Mouse (Mus musculus): ENCODE results near the gene Cfap126. TPM values are rescaled to one million over a fixed set of nuclear protein-coding genes. Genes with fewer than 3 reads are reported as not detected.
"Not testable (repeated sequence)": the region's sequence is repeated elsewhere in the genome, so short reads cannot be mapped to it uniquely, and the experiment has no call there.

The Cfap126 gene
- polyA plus RNA-seq, 1 experiment from 2014 or later = 1.9 TPM

DNA sequence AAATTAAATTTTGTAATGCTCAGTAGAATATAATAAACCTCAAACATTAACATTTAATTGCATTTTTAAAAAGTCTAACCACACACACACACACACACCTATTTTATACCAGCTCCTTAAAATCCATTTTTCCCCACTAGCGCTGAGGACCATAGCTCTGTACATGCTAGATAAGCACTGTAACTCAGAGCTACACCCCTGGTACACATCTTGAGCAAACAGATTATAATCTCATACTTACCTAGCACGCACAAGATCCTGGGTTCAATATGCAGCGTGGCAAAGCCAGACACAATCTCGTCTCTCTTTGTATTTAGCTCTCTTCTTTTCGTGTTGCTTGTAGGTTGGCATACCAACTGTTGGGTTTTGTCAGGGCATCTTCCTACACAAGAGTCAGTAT lies 10.7 kb downstream of the Cfap126 start:
- H3K9me3 ChIP-seq (ENCODE audit: control insufficient read depth) = no peaks in the 10 kb centered on the region
- 64% methylated on average over 5 of the region's 5 CpGs for WGBS
- H3K27me3 ChIP-seq (replicated peaks; ENCODE audit: control insufficient read depth, insufficient read depth, low read length) = no peaks in the 10 kb centered on the region
- H3K4me2 ChIP-seq (replicated peaks; ENCODE audit: low read depth) = no peak overlapping the region
- ATAC-seq = no peak
- no peak overlapping the region for H3K4me3 ChIP-seq (ENCODE audit: low read depth, low read length)
- no peak overlapping the region for H3K9ac ChIP-seq (ENCODE audit: low read depth, low read length)
- TF ChIP-seq CTCF (IDR thresholded peaks at IDR 0.05; ENCODE audit: low read depth) = no peak
- no peaks in the 10 kb centered on the region for H3K4me1 ChIP-seq (replicated peaks; ENCODE audit: control insufficient read depth, insufficient read depth, low read length)
- H3K27ac ChIP-seq (ENCODE audit: low read depth, low read length) = no peak overlapping the region
- H3K36me3 ChIP-seq (ENCODE audit: control insufficient read depth, insufficient read depth) = peaks cover 20% of the 10 kb centered on the region

DNA sequence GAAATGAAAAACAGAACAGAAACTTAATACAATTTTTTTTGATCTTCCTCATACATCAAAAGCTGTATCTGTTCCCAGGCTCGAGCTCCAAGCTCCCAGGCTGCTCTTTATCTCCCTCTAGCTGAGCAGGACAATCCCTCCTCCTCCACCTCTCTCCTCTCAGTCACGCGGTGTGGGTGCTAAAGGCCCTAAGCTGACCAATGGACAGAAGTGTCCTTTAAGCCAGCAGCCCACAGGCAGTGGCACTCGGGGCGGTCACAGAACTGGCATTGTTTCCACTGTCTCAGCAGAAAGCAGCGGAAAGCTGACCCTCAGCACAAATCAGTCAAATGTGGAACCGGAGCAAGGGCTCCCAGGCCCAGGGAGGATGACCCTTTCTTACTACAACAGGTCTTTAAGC lies 15.5 kb downstream of the Cfap126 start:
- 63% methylated on average over 7 of the region's 7 CpGs for WGBS
- Histone ChIP-seq H3K4me3 (ENCODE audit: low read depth, low read length) (no peak overlapping the region), H3K9me3 (ENCODE audit: control insufficient read depth) (no peaks in the 10 kb centered on the region), H3K27me3 (replicated peaks; ENCODE audit: control insufficient read depth, insufficient read depth, low read length) (no peaks in the 10 kb centered on the region), H3K9ac (ENCODE audit: low read depth, low read length) (no peak overlapping the region), H3K36me3 (ENCODE audit: control insufficient read depth, insufficient read depth) (peaks cover 56% of the 10 kb centered on the region), H3K27ac (ENCODE audit: low read depth, low read length) (no peak overlapping the region), H3K4me2 (replicated peaks; ENCODE audit: low read depth) (no peak overlapping the region), H3K4me1 (replicated peaks; ENCODE audit: control insufficient read depth, insufficient read depth, low read length) (no peaks in the 10 kb centered on the region)
- peak; percentile 39 for TF ChIP-seq CTCF (IDR thresholded peaks at IDR 0.05; ENCODE audit: low read depth)
- no peak for ATAC-seq

DNA sequence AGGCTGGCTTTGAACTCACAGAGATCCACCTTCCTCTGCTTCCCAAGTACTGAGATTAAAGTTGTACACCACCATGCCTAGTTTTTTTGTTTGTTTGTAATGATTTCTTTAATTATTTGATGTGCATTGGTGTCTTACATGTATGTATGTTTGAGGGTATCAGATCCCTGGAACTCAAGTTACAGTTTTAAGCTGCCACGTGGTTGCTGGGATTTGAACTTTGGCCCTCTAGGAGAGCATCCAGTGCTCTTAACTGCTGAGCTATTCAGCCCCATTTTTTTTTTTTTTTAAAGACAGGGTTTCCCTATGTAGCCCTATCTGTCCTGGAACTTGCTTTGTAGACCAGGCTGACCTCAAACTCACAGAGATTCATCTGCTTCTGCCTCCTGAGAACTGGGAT lies 17.3 kb downstream of the Cfap126 start:
- 37% methylated on average over 1 of the region's 1 CpGs for WGBS
- Histone ChIP-seq H3K27ac (ENCODE audit: low read depth, low read length) (no peak overlapping the region), H3K4me1 (replicated peaks; ENCODE audit: control insufficient read depth, insufficient read depth, low read length) (no peaks in the 10 kb centered on the region), H3K36me3 (ENCODE audit: control insufficient read depth, insufficient read depth) (peaks cover 73% of the 10 kb centered on the region), H3K4me2 (replicated peaks; ENCODE audit: low read depth) (no peak overlapping the region), H3K9ac (ENCODE audit: low read depth, low read length) (no peak overlapping the region), H3K27me3 (replicated peaks; ENCODE audit: control insufficient read depth, insufficient read depth, low read length) (no peaks in the 10 kb centered on the region), H3K4me3 (ENCODE audit: low read depth, low read length) (no peak overlapping the region), H3K9me3 (ENCODE audit: control insufficient read depth) (no peaks in the 10 kb centered on the region)
- no peak for ATAC-seq
- TF ChIP-seq CTCF (IDR thresholded peaks at IDR 0.05; ENCODE audit: low read depth) = no peak

DNA sequence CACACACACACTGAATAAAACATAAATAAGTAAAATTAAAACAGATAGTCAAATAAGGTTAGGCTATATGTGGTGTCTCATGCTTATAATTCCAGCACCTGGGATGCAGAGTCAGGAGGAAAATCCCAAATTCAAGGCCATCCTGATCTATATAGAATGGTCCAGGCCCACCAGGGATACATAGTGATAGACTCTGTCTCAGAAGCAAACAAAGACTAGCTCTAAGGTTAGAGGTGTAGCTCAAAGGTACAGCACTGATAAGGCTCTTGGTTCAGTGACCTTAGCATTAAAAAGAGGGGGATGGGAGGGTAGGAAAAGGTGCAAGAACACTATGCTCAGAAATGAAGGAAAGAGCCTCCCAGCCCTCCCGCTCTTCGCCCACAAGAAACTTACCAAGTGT lies 21.9 kb downstream of the Cfap126 start:
- no peak overlapping the region for H3K4me2 ChIP-seq (replicated peaks; ENCODE audit: low read depth)
- TF ChIP-seq CTCF (IDR thresholded peaks at IDR 0.05; ENCODE audit: low read depth) = no peak
- no peaks in the 10 kb centered on the region for H3K27me3 ChIP-seq (replicated peaks; ENCODE audit: control insufficient read depth, insufficient read depth, low read length)
- H3K4me3 ChIP-seq (ENCODE audit: low read depth, low read length) = no peak overlapping the region
- H3K9me3 ChIP-seq (ENCODE audit: control insufficient read depth) = no peaks in the 10 kb centered on the region
- peaks cover 77% of the 10 kb centered on the region for H3K36me3 ChIP-seq (ENCODE audit: control insufficient read depth, insufficient read depth)
- 100% methylated on average over 2 of the region's 2 CpGs for WGBS
- no peaks in the 10 kb centered on the region for H3K4me1 ChIP-seq (replicated peaks; ENCODE audit: control insufficient read depth, insufficient read depth, low read length)
- H3K9ac ChIP-seq (ENCODE audit: low read depth, low read length) = no peak overlapping the region
- ATAC-seq = no peak
- no peak overlapping the region for H3K27ac ChIP-seq (ENCODE audit: low read depth, low read length)

DNA sequence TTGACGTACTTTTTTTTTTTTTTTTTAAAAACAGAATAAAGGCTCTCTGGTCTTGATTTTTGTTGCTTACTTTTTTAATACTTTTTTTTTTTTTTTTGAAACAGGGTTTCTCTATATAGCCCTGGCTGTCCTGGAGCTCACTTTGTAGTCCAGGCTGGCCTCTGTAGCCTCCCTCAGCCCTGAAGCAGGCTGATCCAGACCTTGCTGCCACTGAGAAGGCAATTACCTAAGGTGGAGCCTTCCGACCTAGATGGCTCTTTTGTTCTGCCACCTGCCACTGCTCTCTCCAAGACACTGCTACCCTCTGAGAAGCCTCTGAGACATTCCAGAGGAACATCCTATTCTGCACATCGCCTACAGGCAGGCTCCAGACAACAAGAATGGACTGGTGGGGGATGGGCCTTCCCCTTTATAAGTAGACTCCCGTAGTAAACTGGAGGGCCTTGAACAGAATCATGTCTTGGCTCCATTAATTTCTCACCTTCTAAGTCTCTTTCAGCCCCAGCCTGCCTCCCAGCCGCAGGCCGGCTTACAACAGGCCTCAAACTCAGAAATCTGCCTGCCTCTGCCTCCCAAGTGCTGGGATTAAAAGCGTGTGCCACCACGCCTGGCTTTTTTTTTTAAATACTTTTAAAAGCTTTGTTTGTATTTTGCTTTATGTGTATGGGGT lies 23.9 kb downstream of the Cfap126 start:
- 91% methylated on average over 8 of the region's 8 CpGs for WGBS
- ATAC-seq; H3K9ac ChIP-seq (ENCODE audit: low read depth, low read length); H3K9me3 ChIP-seq (ENCODE audit: control insufficient read depth); H3K4me3 ChIP-seq (ENCODE audit: low read depth, low read length); H3K4me1 ChIP-seq (replicated peaks; ENCODE audit: control insufficient read depth, insufficient read depth, low read length); H3K27ac ChIP-seq (ENCODE audit: low read depth, low read length); H3K4me2 ChIP-seq (replicated peaks; ENCODE audit: low read depth); H3K27me3 ChIP-seq (replicated peaks; ENCODE audit: control insufficient read depth, insufficient read depth, low read length): not testable (repeated sequence)
- H3K36me3 ChIP-seq (ENCODE audit: control insufficient read depth, insufficient read depth) = peaks cover 84% of the 10 kb centered on the region

DNA sequence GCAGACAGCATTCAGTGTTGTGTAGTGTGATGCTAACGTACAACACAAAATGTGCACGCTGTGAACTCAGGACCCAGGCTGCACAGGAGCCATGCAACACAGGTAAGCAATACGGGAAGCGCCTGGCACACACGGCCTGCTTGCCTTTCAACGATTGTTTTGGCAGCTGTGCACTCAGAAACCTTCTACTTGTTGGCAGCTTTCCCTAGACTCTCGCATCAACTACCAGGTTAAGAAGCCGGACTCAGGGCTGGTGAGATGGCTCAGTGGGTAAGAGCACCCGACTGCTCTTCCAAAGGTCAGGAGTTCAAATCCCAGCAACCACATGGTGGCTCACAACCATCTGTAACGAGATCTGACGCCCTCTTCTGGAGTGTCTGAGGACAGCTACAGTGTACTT lies 29.3 kb downstream of the Cfap126 start:
- WGBS = 92% methylated on average over 9 of the region's 11 CpGs
- H3K27ac ChIP-seq (ENCODE audit: low read depth, low read length) = not testable (repeated sequence)
- peaks cover 59% of the 10 kb centered on the region for H3K36me3 ChIP-seq (ENCODE audit: control insufficient read depth, insufficient read depth)

More for the DNA sequence above, 29.3 kb downstream of the Cfap126 start:
- not testable (repeated sequence) for H3K4me3 ChIP-seq (ENCODE audit: low read depth, low read length); H3K4me1 ChIP-seq (replicated peaks; ENCODE audit: control insufficient read depth, insufficient read depth, low read length); H3K27me3 ChIP-seq (replicated peaks; ENCODE audit: control insufficient read depth, insufficient read depth, low read length); H3K9me3 ChIP-seq (ENCODE audit: control insufficient read depth); ATAC-seq; H3K4me2 ChIP-seq (replicated peaks; ENCODE audit: low read depth); H3K9ac ChIP-seq (ENCODE audit: low read depth, low read length)

Data from intestine, postnatal 0 days (tissue).